Mouse (Mus musculus) cerebellum, adult 2 months (tissue): ENCODE measurements at regions not wholly inside any gene's neighbourhood (a gene's known extent, or its start where the extent isn't known, plus 50 kb on each side); places are given as distances from the start of the nearest gene placed in this dataset.

Source experiments
- CTCF ChIP-seq: fragments of 200-500 bp; IDR thresholded peaks from 2 replicates; pipeline ENCODE4 v1.5.1; 2011; ENCODE audit warnings: low read depth, mild to moderate bottlenecking, control low read depth, low read length, moderate library complexity, borderline replicate concordance; ENCODE audit not compliant: insufficient read depth
- POLR2A ChIP-seq: fragments of 200-500 bp; IDR thresholded peaks from 2 replicates; pipeline ENCODE4 v1.6.1; 2011; ENCODE audit warnings: low read length, control low read depth, borderline replicate concordance; ENCODE audit not compliant: insufficient read depth

DNA sequence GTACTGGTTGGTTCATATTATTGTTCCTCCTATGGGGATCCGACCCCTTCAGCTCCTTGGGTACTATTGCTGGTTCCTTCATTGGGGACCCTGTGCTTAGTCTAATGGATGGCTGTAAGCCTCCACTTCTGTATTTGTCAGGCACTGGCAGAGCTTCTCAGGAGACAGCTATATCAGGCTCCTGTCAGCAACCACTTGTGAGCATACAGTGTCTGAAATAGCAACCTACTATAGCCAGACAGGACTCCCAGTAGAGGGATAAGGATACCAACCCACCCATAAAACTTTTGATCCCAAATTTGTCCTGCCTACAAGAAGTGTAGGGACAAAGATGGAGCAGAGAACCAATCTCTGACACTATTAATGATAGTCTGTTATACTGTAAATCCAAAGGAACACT, 656.4 kb downstream of the Cetn3 start:
- no peak for TF ChIP-seq CTCF
- TF ChIP-seq POLR2A, result no peak
